ENCODE assay signal across 13 mouse cellular contexts in genomic region chr1:55447661-55448060, GRCm38 (mm10). TPM values are rescaled to one million over a fixed set of nuclear protein-coding genes. Genes with fewer than 3 reads are reported as not detected.
DNase-seq lines count a peak whose midpoint lies in the region; ATAC-seq and TF ChIP-seq lines count a peak whose summit lies in the region.
"Had no signal": no experiment of that assay in that cellular context is flagged by ENCODE, and none has a peak within 500 bp of the region (broad histone marks: within the 10 kb centered on the region; RNA-seq: fewer than 3 reads in every experiment).

No protein-coding gene starts in this region.

- H3K4me2 ChIP-seq in liver, embryonic 12.5 days: no peak overlapping the region
- H3K4me2 ChIP-seq in stomach, postnatal 0 days (replicated peaks; ENCODE audit: low read depth): no peak overlapping the region
- H3K4me2 ChIP-seq: hindbrain, embryonic 15.5 days; midbrain, embryonic 11.5 days had no signal

- 83% methylated on average over 2 of the region's 2 CpGs for WGBS in liver, adult 2 months
- WGBS in liver, embryonic 12.5 days (ENCODE audit: insufficient replicate concordance): 63% methylated on average over 2 of the region's 2 CpGs
- 92% methylated on average over 2 of the region's 2 CpGs for WGBS in stomach, postnatal 0 days

- DNase-seq in liver, adult 2 months (ENCODE audit: extremely low read depth, low read depth, low spot score): no peak
- DNase-seq in G1E (ENCODE audit: low spot score): peak; percentile 9
- DNase-seq in brain, embryonic 14.5 days (ENCODE audit: low read depth): no peak
- no peak for DNase-seq in stomach, postnatal 0 days (ENCODE audit: low spot score)
- no peak for DNase-seq in Muller cell, postnatal 12 days (ENCODE audit: inconsistent ontology term)
- DNase-seq in right cerebral cortex, postnatal 10 days (ENCODE audit: low spot score in 2 of 2): no peak
- DNase-seq in cerebellum, adult 18-20 months: no peak
- DNase-seq: adrenal gland, adult 8-10 months; cerebellum, adult 9-11 months; spleen, adult 18-20 months had no signal

- TF ChIP-seq CTCF in liver, adult 2 months (IDR thresholded peaks at IDR 0.05; ENCODE audit: low read depth, low read length): peak; percentile 6; the same call in 1 of the 2 replicates
- peak; percentile 83 for TF ChIP-seq CTCF in G1E (IDR thresholded peaks at IDR 0.05; ENCODE audit: low read depth, low read length)
- peak; percentile 43; the same call in 1 of the 2 replicates for TF ChIP-seq CTCF in brain, embryonic 14.5 days (IDR thresholded peaks at IDR 0.05; ENCODE audit: borderline replicate concordance, extremely low read depth, insufficient read depth, insufficient read length)
- peak; percentile 51 for TF ChIP-seq CTCF in stomach, postnatal 0 days (IDR thresholded peaks at IDR 0.05; ENCODE audit: low read depth)

- H3K27me3 ChIP-seq in liver, adult 2 months (ENCODE audit: control insufficient read depth, insufficient read depth, low read length): no peaks in the 10 kb centered on the region
- no peaks in the 10 kb centered on the region for H3K27me3 ChIP-seq in liver, embryonic 12.5 days (replicated peaks)
- no peaks in the 10 kb centered on the region; the same call in none of the 2 replicates for H3K27me3 ChIP-seq in G1E (ENCODE audit: insufficient read depth, low read length)
- no peaks in the 10 kb centered on the region for H3K27me3 ChIP-seq in stomach, postnatal 0 days (ENCODE audit: control insufficient read depth, insufficient read depth, low read length)
- H3K27me3 ChIP-seq: hindbrain, embryonic 15.5 days had no signal

- TF ChIP-seq POLR2A in liver, adult 2 months (IDR thresholded peaks at IDR 0.05; ENCODE audit: extremely low read depth, insufficient read depth, low read length): no peak
- no peak for TF ChIP-seq POLR2A in brain, embryonic 14.5 days (IDR thresholded peaks at IDR 0.05; ENCODE audit: borderline replicate concordance, extremely low read depth, insufficient read depth, insufficient read length, poor library complexity, severe bottlenecking)

- no peak overlapping the region for H3K27ac ChIP-seq in liver, adult 2 months (replicated peaks; ENCODE audit: insufficient read depth, low read depth, low read length)
- H3K27ac ChIP-seq in liver, embryonic 12.5 days: no peak overlapping the region
- H3K27ac ChIP-seq in stomach, postnatal 0 days (replicated peaks): no peak overlapping the region
- H3K27ac ChIP-seq: hindbrain, embryonic 15.5 days had no signal

- H3K4me3 ChIP-seq in liver, adult 2 months (ENCODE audit: insufficient read depth, low read depth, low read length): no peak overlapping the region
- H3K4me3 ChIP-seq in liver, embryonic 12.5 days: no peak overlapping the region
- no peak overlapping the region for H3K4me3 ChIP-seq in G1E (ENCODE audit: low read depth, low read length)
- no peak overlapping the region for H3K4me3 ChIP-seq in stomach, postnatal 0 days (ENCODE audit: low read depth, low read length)
- H3K4me3 ChIP-seq: hindbrain, embryonic 15.5 days had no signal

- no peak for TF ChIP-seq EP300 in stomach, postnatal 0 days (optimal IDR thresholded peaks at IDR 0.05)

- no peak for ATAC-seq in liver, embryonic 12.5 days
- peak; percentile 57; the same call in 1 of the 2 replicates for ATAC-seq in G1E (ENCODE audit: extremely low read depth, insufficient number of reproducible peaks, low FRiP score, poor library complexity, severe bottlenecking)
- no peak for ATAC-seq in stomach, postnatal 0 days (ENCODE audit: low FRiP score, low TSS enrichment)

- H3K79me2 ChIP-seq in liver, adult 2 months (ENCODE audit: control insufficient read depth, insufficient read depth, low read length): no peaks in the 10 kb centered on the region

- no peaks in the 10 kb centered on the region for H3K36me3 ChIP-seq in liver, adult 2 months (ENCODE audit: control insufficient read depth, insufficient read depth, low read length)
- H3K36me3 ChIP-seq in liver, embryonic 12.5 days: no peaks in the 10 kb centered on the region
- H3K36me3 ChIP-seq in G1E (replicated peaks): no peaks in the 10 kb centered on the region
- H3K36me3 ChIP-seq in stomach, postnatal 0 days (ENCODE audit: control insufficient read depth, insufficient read depth, low read length): no peaks in the 10 kb centered on the region
- H3K36me3 ChIP-seq: hindbrain, embryonic 15.5 days had no signal

- H3K9ac ChIP-seq in liver, adult 2 months (ENCODE audit: low read depth, low read length): no peak overlapping the region
- H3K9ac ChIP-seq in liver, embryonic 12.5 days: no peak overlapping the region
- no peak overlapping the region for H3K9ac ChIP-seq in stomach, postnatal 0 days (ENCODE audit: low read length)
- H3K9ac ChIP-seq: hindbrain, embryonic 15.5 days had no signal

- no peaks in the 10 kb centered on the region for H3K9me3 ChIP-seq in liver, embryonic 12.5 days (replicated peaks)
- H3K9me3 ChIP-seq in G1E (replicated peaks): no peaks in the 10 kb centered on the region
- H3K9me3 ChIP-seq in stomach, postnatal 0 days (ENCODE audit: control insufficient read depth, low read length): no peaks in the 10 kb centered on the region
- H3K9me3 ChIP-seq: hindbrain, embryonic 15.5 days had no signal

- no peaks in the 10 kb centered on the region for H3K4me1 ChIP-seq in liver, adult 2 months (ENCODE audit: control insufficient read depth, insufficient read depth, low read length)
- H3K4me1 ChIP-seq in liver, embryonic 12.5 days: 0 out of 2 replicates have a peak, but pooled peaks cover 3% of the 10 kb centered on the region
- no peaks in the 10 kb centered on the region for H3K4me1 ChIP-seq in G1E (ENCODE audit: insufficient read depth, low read depth, low read length)
- H3K4me1 ChIP-seq in stomach, postnatal 0 days (replicated peaks; ENCODE audit: control insufficient read depth, insufficient read depth): no peaks in the 10 kb centered on the region

RNA-seq across cellular contexts. Expression of gene Plcl1, which starts 41.9 kb away (rescaled TPM):
- 0.60 and 0.65 TPM in 2 replicates for total RNA-seq in liver, adult 2 months (2014; rRNA removed)
- polyA plus RNA-seq in liver, adult 2 months (2012; rRNA removed): 0.04 and 0.09 TPM in 2 replicates
- 0.25 and 0.37 TPM in 2 replicates for polyA plus RNA-seq in liver, embryonic 12.5 days (2016; fragmentation: Nextera tagmentation; extraction: Ambion mirVana)
- total RNA-seq in G1E (2014; fragmentation: Nextera tagmentation) (not detected in 2 replicates), G1E (2017) (under 0.01 and 0.05 TPM in 2 replicates)
- not detected in 2 replicates for polyA plus RNA-seq in G1E (2012)
- polyA plus RNA-seq in brain, embryonic 14.5 days (2012; rRNA removed): 4.2 and 5.5 TPM in 2 replicates
- polyA plus RNA-seq in stomach, postnatal 0 days (2015; fragmentation: Nextera tagmentation; extraction: Ambion mirVana): 1.6 and 1.7 TPM in 2 replicates

Comparison
In these comparisons a context has a peak if more than half of its experiments do, and no peak if none do; other contexts are left out.
1. CTCF ChIP-seq: peak in every context shown above with its lines; median percentile 83 in G1E; 51 in stomach, postnatal 0 days; 43 in brain, embryonic 14.5 days; 6 in liver, adult 2 months.